Mouse (Mus musculus) heart, postnatal 25 days (tissue): ENCODE data around the gene Gm49322. TPM values are rescaled to one million over a fixed set of nuclear protein-coding genes. Genes with fewer than 3 reads are reported as not detected.

Experiments used
- microRNA-seq: library from miRNA; unstranded; fragments of <30 nt; microRNA quantifications from one replicate; pipeline ENCODE4 v1.2.0, GENCODE M21; 2022
- total RNA-seq, 2 experiments: library from RNA; stranded (reverse); gene quantifications; 2 replicates each; pipeline ENCODE4 v1.2.3; 2021

Gene Gm49322
- total RNA-seq, 2 experiments from 2014 or later = 0.52 to 0.59 TPM

Small RNA genes within 50 kb of the gene (microRNA-seq; reads per million reads assigned to microRNA genes)
- not detected for gene Mir6912

Other genes starting within 250 kb of the Gm49322 start
- gene Plk5, start 249.6 kb upstream of the Gm49322 start, total RNA-seq = under 1 TPM; 0.18 to 0.36 TPM
- gene Mex3d, start 218.4 kb upstream of the Gm49322 start, total RNA-seq = 1 to 10 TPM; 7.5 to 8.8 TPM
- gene Mbd3, start 206.5 kb upstream of the Gm49322 start, total RNA-seq = 10 to 100 TPM; 85.2 to 88.9 TPM
- gene Uqcr11, start 199.2 kb upstream of the Gm49322 start, total RNA-seq = 1,000 to 10,000 TPM; 1,983 to 2,045 TPM
- 10 to 100 TPM; 20.3 to 20.9 TPM for gene Tcf3, start 172.4 kb upstream of the Gm49322 start, total RNA-seq
- under 1 TPM in 1 of 2 experiments, not detected in 1; 0.05 TPM for gene Onecut3, start 111.2 kb upstream of the Gm49322 start, total RNA-seq
- not detected for gene Atp8b3, start 66.9 kb upstream of the Gm49322 start, total RNA-seq
- 10 to 100 TPM; 11.1 to 12.2 TPM for gene Rexo1, start 44.5 kb upstream of the Gm49322 start, total RNA-seq
- gene Klf16, start 28.7 kb upstream of the Gm49322 start, total RNA-seq = 1 to 10 TPM; 3.0 to 4.5 TPM
- 10 to 100 TPM; 50.1 to 51.1 TPM for gene Abhd17a, start 15.7 kb upstream of the Gm49322 start, total RNA-seq
- 10 to 100 TPM; 21.0 to 21.7 TPM for gene Scamp4, start 3.1 kb upstream of the Gm49322 start, total RNA-seq
- gene Adat3, start 3.1 kb upstream of the Gm49322 start, total RNA-seq = 1 to 10 TPM in 1 of 2 experiments, under 1 TPM in 1; 0.84 to 1.2 TPM
- gene Csnk1g2, start 16.8 kb downstream of the Gm49322 start, total RNA-seq = 100 to 1,000 TPM; 116 TPM
- gene Btbd2, start 51.0 kb downstream of the Gm49322 start, total RNA-seq = 10 to 100 TPM; 41.5 to 45.8 TPM
- 100 to 1,000 TPM; 158 to 181 TPM for gene Mknk2, start 72.1 kb downstream of the Gm49322 start, total RNA-seq
- 1 to 10 TPM; 8.2 to 8.9 TPM for gene Mob3a, start 96.0 kb downstream of the Gm49322 start, total RNA-seq
- 1 to 10 TPM; 2.6 to 3.4 TPM for gene Izumo4, start 96.2 kb downstream of the Gm49322 start, total RNA-seq
- gene Ap3d1, start 136.2 kb downstream of the Gm49322 start, total RNA-seq = 10 to 100 TPM; 39.8 to 44.2 TPM
- gene Dot1l, start 149.2 kb downstream of the Gm49322 start, total RNA-seq = 10 to 100 TPM; 31.2 to 31.4 TPM
- 10 to 100 TPM; 29.6 to 29.9 TPM for gene Sf3a2, start 192.2 kb downstream of the Gm49322 start, total RNA-seq
- 10 to 100 TPM; 27.4 to 29.7 TPM for gene Plekhj1, start 192.6 kb downstream of the Gm49322 start, total RNA-seq
- gene Amh, start 199.2 kb downstream of the Gm49322 start, total RNA-seq = under 1 TPM; 0.39 TPM
- gene Jsrp1, start 207.5 kb downstream of the Gm49322 start, total RNA-seq = under 1 TPM; 0.48 to 0.81 TPM
- gene Oaz1, start 220.6 kb downstream of the Gm49322 start, total RNA-seq = 100 to 1,000 TPM; 883 to 894 TPM
- gene Lingo3, start 238.0 kb downstream of the Gm49322 start, total RNA-seq = 10 to 100 TPM in 1 of 2 experiments, 1 to 10 TPM in 1; 6.3 to 10.6 TPM
- gene Lsm7, start 249.2 kb downstream of the Gm49322 start, total RNA-seq = 10 to 100 TPM; 20.9 to 31.6 TPM
- 10 to 100 TPM; 22.4 to 23.6 TPM for gene Sppl2b, start 249.3 kb downstream of the Gm49322 start, total RNA-seq